Comparison of ENCODE assay signal across 8 mouse cellular contexts in genomic region chr2:25224492-25224765, GRCm38 (mm10). TPM values are rescaled to one million over a fixed set of nuclear protein-coding genes. Genes with fewer than 3 reads are reported as not detected.
A peak's percentile ranks its signal among the peaks of the same experiment; 100 is the strongest.
DNase-seq lines count a peak whose midpoint lies in the region; ATAC-seq and TF ChIP-seq lines count a peak whose summit lies in the region.

Tubb4b (minus strand) TSS chr2:25224702.

- H3K4me2 ChIP-seq in midbrain, embryonic 15.5 days: peak within 1 kb of the TSS; percentile 90

- no peak for DNase-seq in lung, adult 2 months
- no peak for DNase-seq in lung, postnatal 10 days
- peak; percentile 99 for DNase-seq in c-Kit-positive CD71-positive TER-119-positive erythroid progenitor cells, embryonic 14.5 days (ENCODE audit: low spot score)
- no peak for DNase-seq in heart, adult 8-10 months (ENCODE audit: low spot score)
- peak in 1 of 2 experiments; percentile 81 for DNase-seq in layer of hippocampus, postnatal 25 days (ENCODE audit: extremely low spot score in 1 of 2, low spot score in 1 of 2)
- no peak for DNase-seq in ovary, adult 18-20 months (ENCODE audit: low spot score)
- DNase-seq in frontal cortex, postnatal 36 days (ENCODE audit: low spot score in 2 of 2): no peak

- H3K9me3 ChIP-seq in midbrain, embryonic 15.5 days: no peaks in the 10 kb centered on the region

- H3K27me3 ChIP-seq in midbrain, embryonic 15.5 days (replicated peaks): no peaks in the 10 kb centered on the region

- WGBS in lung, adult 2 months: under 1% methylated on average over 17 of the region's 17 CpGs
- WGBS in midbrain, embryonic 15.5 days: 0% methylated on average over 17 of the region's 17 CpGs

- peak; percentile 99 for TF ChIP-seq POLR2A in lung, adult 2 months (IDR thresholded peaks at IDR 0.05; ENCODE audit: borderline replicate concordance, extremely low read depth, low read depth, low read length)

- peaks cover 15% of the 10 kb centered on the region for H3K4me1 ChIP-seq in lung, adult 2 months (ENCODE audit: control insufficient read depth, insufficient read depth, low read length)
- peaks cover 20% of the 10 kb centered on the region for H3K4me1 ChIP-seq in midbrain, embryonic 15.5 days

- peak within 1 kb of the TSS; percentile 91 for H3K4me3 ChIP-seq in lung, adult 2 months (replicated peaks; ENCODE audit: extremely low read depth, low read depth, low read length)
- peak within 1 kb of the TSS; percentile 98 for H3K4me3 ChIP-seq in midbrain, embryonic 15.5 days

- TF ChIP-seq CTCF in lung, adult 2 months (IDR thresholded peaks at IDR 0.05; ENCODE audit: insufficient read depth, low read length): no peak

- ATAC-seq in midbrain, embryonic 15.5 days (replicated peaks): no peak

- peak within 1 kb of the TSS; percentile 99 for H3K27ac ChIP-seq in midbrain, embryonic 15.5 days

- H3K36me3 ChIP-seq in midbrain, embryonic 15.5 days (replicated peaks): no peaks in the 10 kb centered on the region

- peak within 1 kb of the TSS; percentile 89 for H3K9ac ChIP-seq in midbrain, embryonic 15.5 days

RNA-seq across cellular contexts. Expression of gene Tubb4b, which starts in this region (rescaled TPM):
- polyA plus RNA-seq in lung, adult 2 months (2012; rRNA removed): 490 and 623 TPM in 2 replicates
- 100 to 1,000 TPM; 308 to 380 (median 323) TPM for total RNA-seq in heart, adult 8-10 months (2022)
- 100 to 1,000 TPM; 330 to 361 TPM for total RNA-seq in layer of hippocampus, postnatal 25 days (2021)
- polyA plus RNA-seq in midbrain, embryonic 15.5 days (2015; fragmentation: Nextera tagmentation; extraction: Ambion mirVana): 364 and 396 TPM in 2 replicates
